Mouse (Mus musculus): ENCODE data around the gene Larp4.

DNA sequence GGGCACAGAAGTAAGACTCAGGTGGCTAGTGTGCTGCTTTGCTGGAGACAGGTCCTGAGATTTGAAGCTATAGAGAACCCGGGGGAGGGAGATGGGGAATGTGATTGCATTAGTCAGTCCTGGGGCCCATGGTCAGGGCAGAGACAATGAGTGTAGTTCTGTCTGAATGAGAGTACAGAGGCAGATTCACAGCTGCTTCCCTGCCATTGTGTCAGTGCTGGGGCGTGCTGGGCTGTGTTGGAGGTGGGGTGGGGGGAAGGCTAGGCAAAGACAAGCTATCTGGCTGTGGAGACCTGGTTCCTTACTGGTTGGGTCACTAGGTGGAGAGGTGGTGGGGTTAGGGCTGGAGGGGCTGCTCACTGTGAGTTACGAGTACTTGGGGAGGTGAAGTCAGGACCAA lies 82.9 kb downstream of the Larp4 start:
- TF ChIP-seq ZNF384 (IDR thresholded peaks at IDR 0.05; ENCODE audit: low read depth, low read length) (no peak), CHD2 (IDR thresholded peaks at IDR 0.05; ENCODE audit: low read depth, low read length) (no peak), ZC3H11A (IDR thresholded peaks at IDR 0.05; ENCODE audit: borderline replicate concordance, low read depth, low read length) (no peak), HCFC1 (IDR thresholded peaks at IDR 0.05; ENCODE audit: borderline replicate concordance, insufficient read depth, low read length) (no peak), MAFK (IDR thresholded peaks at IDR 0.05; ENCODE audit: insufficient read depth, low read depth, low read length) (no peak)

Data from ES-E14 (cell line).